Mouse (Mus musculus) left cerebral cortex, postnatal 25 days (tissue): ENCODE results near the gene Capn5. TPM values are rescaled to one million over a fixed set of nuclear protein-coding genes. Genes with fewer than 3 reads are reported as not detected.

Experiments
- DNase-seq, 2 experiments: peaks; one replicate each; pipeline ENCODE4 v3.0.0; 2022; ENCODE audit warnings: low spot score in 2 of 2, mixed read lengths in 1 of 2
- intact Hi-C: fragments of 180-260 bp; cut with DNase I; formaldehyde crosslinking; loops from one replicate; pipeline ENCODE4 v1.15.1; 2025
- total RNA-seq, 2 experiments: library from RNA; stranded (reverse); gene quantifications; 2 replicates each; pipeline ENCODE4 v1.2.3; 2021

Gene Capn5
- total RNA-seq, 2 experiments from 2014 or later = 33.4 to 37.9 TPM

DNA sequence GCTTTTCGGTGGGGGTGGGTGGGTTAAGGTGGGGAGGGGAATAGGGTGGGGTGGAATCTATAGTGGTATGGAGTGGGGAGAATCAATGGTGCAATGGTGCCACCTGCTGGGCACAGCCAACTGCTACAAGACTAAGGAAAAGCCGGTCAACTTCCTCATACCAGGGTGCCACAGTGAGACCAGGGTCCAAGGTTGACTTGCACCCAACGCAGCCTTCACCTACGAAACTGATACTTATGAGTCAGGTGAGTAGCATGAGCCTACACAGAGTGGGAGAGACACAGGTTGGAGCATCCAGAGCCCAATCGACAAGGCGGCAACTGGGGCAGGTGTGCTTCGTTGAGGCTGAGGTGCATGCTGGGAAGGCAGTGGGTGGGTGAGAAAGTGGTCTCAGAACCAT lies 57.7 kb downstream of the Capn5 start:
- intact Hi-C loops = loop anchor here (1.0 to 5.0 kb wide), 3 partner anchors 17 to 373 kb away; no protein-coding TSS in a partner anchor

GRCm38 (mm10) chr7:98119961-98120232 lies 58.2 kb downstream of the Capn5 start:
- no peak for DNase-seq
- intact Hi-C loops = loop anchor here (1.0 to 10.0 kb wide), 4 partner anchors 17 to 373 kb away; no protein-coding TSS in a partner anchor

More for the DNA sequence above, 57.7 kb downstream of the Capn5 start:
- DNase-seq = peak; percentile 73 to 82

DNA sequence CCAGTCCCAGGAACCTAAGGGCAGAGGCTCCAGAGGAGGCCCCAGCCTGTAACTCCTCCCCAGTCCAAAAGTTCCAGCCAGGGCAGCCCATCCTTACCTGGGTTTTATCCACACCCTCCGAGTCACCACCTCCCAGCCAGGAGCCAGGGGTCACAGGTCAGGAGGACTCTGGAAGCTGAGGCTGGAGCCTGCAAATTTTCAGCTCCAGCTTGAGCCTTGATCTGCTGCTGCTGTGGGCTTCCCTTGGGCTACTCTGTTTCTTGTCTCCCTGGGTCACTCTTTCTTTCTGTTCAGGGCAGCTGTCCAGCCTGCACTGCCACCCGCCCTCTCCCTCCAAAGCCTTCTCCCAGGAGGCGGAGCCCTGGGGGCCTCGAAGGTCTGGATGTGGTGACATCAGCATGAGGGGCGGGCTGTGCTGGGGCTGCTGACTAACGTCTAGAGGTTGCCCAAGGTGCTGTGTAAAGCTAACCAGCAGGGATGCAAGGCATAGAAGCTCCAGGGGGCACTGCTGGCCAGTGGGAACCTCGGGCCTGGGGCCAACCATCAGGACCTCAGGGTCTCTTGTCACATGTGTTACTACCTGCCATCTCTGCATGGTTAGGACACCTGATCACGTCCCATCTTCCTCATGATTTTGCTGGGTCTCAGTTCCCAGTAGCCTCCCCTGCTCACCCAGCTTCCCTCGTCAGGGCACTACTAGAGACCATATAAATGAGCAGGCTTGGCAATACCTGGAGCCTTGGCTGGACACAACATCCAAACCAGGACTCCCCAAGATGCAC lies 58.7 kb downstream of the Capn5 start, which contains the start of gene Myo7a:
Gene Myo7a, minus strand, starts transcription at position 346 of the 782 bp plus-strand sequence.
- DNase-seq = no peak
- intact Hi-C loops = loop anchor here (10.0 kb wide), 1 partner anchor 135 kb away; no protein-coding TSS in a partner anchor

GRCm38 (mm10) chr7:98117012-98117660 lies 60.9 kb downstream of the Capn5 start:
- intact Hi-C loops = loop anchor here (10.0 kb wide), 1 partner anchor 132 kb away; no protein-coding TSS in a partner anchor
- no peak for DNase-seq

DNA sequence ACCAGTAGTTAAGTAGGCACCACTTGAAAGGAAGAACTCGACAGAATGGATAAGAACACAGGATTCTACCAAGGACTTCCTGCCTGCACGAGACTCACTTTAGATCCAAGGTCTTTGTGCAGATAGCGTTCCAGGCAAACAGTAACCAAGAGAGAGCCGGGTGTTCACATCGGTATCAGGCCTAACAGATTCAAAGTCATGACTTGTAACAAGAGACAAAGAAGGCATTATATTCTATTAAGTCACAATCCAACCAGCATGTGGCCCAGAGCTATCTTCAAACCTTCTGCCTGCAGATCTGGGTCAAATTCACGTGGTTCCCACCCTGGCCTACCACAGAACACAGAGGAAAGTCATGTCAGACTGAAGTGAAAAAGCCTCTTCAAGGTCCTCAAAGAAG lies 63.4 kb downstream of the Capn5 start:
- intact Hi-C loops = loop anchor here (10.0 kb wide), 1 partner anchor 130 kb away; no protein-coding TSS in a partner anchor

DNA sequence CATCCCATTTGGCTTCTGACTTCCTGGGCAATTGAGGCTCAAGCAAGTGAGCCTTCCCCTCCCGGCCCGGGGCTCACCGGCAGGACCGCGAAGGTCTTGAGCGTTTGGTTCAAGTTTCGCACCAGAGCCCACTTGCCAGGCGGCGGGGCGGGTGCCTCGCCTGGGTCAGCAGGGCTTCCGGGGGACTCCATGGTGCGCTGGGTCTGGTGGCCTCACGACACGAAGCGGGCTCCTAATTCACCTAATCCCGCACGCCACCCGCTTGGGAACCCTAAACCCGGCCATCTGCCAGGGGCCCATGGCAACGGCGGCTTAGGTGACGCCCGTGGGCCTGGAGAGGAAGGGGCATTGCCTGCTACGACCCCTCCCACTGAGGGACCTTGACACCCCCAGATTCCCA lies 66.8 kb downstream of the Capn5 start:
- DNase-seq = no peak
- intact Hi-C loops = loop anchor here (10.0 kb wide), 1 partner anchor 126 kb away; no protein-coding TSS in a partner anchor

More for the DNA sequence above, 63.4 kb downstream of the Capn5 start:
- no peak for DNase-seq

- intact Hi-C loops = loop anchor here (10.0 kb wide), 1 partner anchor 125 kb away; no protein-coding TSS in a partner anchor
These were observed 68.3 kb downstream of the Capn5 start for GRCm38 (mm10) chr7:98109771-98110170.

GRCm38 (mm10) chr7:98108636-98109430 lies 69.2 kb downstream of the Capn5 start:
- DNase-seq = peak in 1 of 2 experiments; percentile 53

More at GRCm38 (mm10) chr7:98109771-98110170, 68.3 kb downstream of the Capn5 start:
- DNase-seq = no peak

DNA sequence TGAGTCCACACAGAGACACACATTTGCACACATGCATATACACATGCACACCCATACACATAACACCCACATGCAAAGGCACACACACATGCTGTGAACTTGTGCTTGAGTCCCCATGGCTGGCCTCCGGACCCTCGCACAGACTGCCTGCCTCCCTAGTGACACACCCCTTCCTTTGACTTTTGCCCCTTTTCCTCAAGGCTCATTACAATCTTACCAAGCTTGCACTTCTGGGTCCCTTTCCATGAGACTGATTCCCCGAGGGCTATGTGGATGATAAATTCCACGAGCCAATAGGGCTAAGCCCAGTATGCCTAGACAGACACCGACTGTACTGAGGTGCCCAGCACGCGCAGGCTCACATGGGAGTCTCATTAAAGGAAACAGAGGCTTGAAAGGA lies 71.8 kb downstream of the Capn5 start:
- intact Hi-C loops = no loop called here
- DNase-seq = no peak

More at GRCm38 (mm10) chr7:98108636-98109430, 69.2 kb downstream of the Capn5 start:
- intact Hi-C loops = no loop called here

- peak in 1 of 2 experiments; percentile 54 for DNase-seq
These were observed 73.3 kb downstream of the Capn5 start for GRCm38 (mm10) chr7:98104481-98105435.

DNA sequence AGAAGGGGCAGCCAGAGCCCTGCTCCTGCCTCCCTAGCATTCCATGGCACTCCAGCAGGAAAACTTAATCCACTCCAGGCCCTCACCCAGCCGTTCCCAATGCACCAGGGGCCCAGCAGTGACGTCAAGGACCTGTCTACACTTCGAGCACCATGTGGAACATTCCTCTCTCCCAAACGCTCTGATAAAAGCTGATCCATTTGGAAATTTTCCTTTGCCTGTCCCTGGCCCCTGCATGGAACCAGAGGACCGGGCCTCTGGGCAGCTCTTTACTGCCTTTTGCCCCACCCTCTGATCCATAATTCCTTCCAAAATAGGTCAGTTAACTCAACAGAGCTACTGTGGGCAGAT lies 74.2 kb downstream of the Capn5 start:
- DNase-seq = no peak
- intact Hi-C loops = loop anchor here (1.0 kb wide), 1 partner anchor 16 kb away; no protein-coding TSS in a partner anchor

More at GRCm38 (mm10) chr7:98104481-98105435, 73.3 kb downstream of the Capn5 start:
- intact Hi-C loops = no loop called here

DNA sequence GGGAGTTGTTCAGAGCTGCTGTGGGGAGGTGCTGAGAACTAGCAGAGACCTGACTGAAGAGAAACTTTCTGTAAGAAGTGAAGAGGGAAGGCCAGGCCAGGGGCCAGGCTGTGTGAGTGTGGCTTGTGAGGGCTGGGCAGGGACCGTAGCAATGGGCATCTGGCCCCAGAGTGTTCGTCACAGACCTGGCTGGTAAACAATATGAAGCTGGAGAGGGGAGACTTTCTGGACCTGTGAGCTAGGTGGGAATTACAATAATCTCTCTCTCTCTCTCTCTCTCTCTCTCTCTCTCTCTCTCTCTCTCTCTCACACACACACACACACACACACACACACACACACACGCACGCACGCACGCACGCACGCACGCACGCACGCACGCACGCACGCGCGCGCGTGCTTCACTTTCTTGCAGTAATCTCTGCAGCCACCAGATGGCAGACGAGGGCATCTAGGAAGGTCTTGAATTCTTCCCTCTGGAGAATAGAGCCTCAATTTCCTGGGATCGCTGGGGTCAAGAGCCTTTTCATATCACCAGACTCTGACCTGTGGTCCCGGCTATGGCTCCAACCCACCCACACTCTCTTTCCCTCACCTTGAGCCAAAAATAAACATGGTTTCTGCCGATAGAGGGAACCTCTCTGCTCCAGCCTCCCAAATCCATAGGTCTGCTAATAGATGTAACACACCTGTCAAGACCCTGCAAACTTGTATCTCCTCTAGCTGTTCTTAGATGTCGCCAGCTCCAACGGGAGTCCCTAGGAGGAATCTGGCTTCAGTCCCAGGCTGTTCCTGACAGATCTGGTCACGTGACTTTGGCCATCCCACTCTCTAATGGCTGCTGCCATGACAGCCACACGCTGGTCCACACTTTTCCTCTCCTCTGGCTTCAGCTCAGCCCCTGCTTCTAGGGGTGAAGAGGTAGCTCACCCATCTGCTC lies 74.8 kb downstream of the Capn5 start:
- intact Hi-C loops = loop anchor here (1.0 kb wide), 1 partner anchor 17 kb away; no protein-coding TSS in a partner anchor
- DNase-seq = peak; percentile 79 to 82

DNA sequence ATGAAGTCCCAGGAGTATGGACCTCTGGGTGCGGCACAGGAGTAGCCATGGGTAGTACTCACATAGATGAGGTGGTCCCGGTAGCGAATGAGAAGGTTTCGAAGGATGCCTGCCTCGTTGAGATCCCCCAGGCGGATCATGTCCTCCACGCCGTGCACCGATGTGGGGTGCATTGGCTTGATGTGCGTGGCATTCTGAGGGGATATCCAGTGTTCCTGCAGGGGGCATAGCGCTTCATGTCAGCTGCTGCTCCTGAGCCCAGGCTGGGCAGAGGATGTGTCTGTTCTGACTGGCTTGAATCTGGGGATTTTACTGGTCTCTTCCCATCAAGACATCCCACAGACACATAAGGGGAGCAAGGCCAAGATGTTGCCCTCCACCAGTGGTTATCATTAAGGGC lies 75.6 kb downstream of the Capn5 start:
- no peak for DNase-seq
- intact Hi-C loops = no loop called here

- DNase-seq = no peak
- intact Hi-C loops = no loop called here
These were observed 80.5 kb downstream of the Capn5 start for GRCm38 (mm10) chr7:98097557-98097956.

DNA sequence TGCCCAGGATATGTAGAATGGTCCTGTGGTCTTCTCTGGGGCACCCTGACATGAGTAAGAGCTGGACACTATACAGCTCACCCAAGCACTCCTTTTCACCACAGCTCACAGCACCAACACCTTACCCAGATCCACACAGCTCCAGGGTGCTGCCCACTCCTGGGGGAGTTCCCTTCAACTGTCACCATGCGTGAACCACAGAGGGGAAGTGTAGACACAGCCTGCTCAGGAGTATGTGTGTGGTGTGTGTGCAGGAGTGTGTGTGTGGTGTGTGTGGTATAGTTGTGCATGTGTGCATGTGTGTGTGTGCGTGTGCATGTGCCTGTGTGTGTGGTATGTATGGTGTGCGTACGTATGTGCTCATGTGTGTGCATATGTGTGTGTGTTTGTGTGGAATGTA lies 82.2 kb downstream of the Capn5 start:
- intact Hi-C loops = no loop called here
- no peak for DNase-seq

- DNase-seq = no peak
- intact Hi-C loops = loop anchor here (10.0 kb wide), 1 partner anchor 342 kb away; no protein-coding TSS in a partner anchor
These were observed 91.7 kb downstream of the Capn5 start for GRCm38 (mm10) chr7:98086346-98086745.

- no peak for DNase-seq
- intact Hi-C loops = loop anchor here (10.0 kb wide), 1 partner anchor 341 kb away; no protein-coding TSS in a partner anchor
These were observed 92.8 kb downstream of the Capn5 start for GRCm38 (mm10) chr7:98085314-98085713.
